Mouse (Mus musculus) hindbrain, postnatal 0 days (tissue): ENCODE measurements around the gene Klk13. TPM values are rescaled to one million over a fixed set of nuclear protein-coding genes. Genes with fewer than 3 reads are reported as not detected.
A peak's percentile ranks its signal among the peaks of the same experiment; 100 is the strongest.

Experiments
- ATAC-seq: fragments of 200-750 bp; cut with Nextera tagmentation; 2 replicates; pipeline ENCODE4 v1.8.0; 2017; ENCODE audit warnings: mild to moderate bottlenecking, moderate TSS enrichment, moderate library complexity
- DNase-seq: peaks from one replicate; pipeline ENCODE4 v3.0.0-alpha.2; 2015; ENCODE audit warnings: low spot score
- H3K27ac ChIP-seq: fragments of 300-500 bp; sonication (generic); 2 replicates; pipeline ENCODE4 v1.5.1; 2014; ENCODE audit warnings: mild to moderate bottlenecking
- H3K27me3 ChIP-seq: fragments of 300-500 bp; sonication (generic); 2 replicates; pipeline ENCODE4 v1.6.1; 2014; ENCODE audit warnings: low read length, mixed read lengths; ENCODE audit not compliant: insufficient read depth
- H3K36me3 ChIP-seq: fragments of 300-500 bp; sonication (generic); 2 replicates; pipeline ENCODE4 v1.6.1; 2014; ENCODE audit warnings: low read length, mixed read lengths; ENCODE audit not compliant: insufficient read depth
- H3K4me1 ChIP-seq: fragments of 300-500 bp; sonication (generic); 2 replicates; pipeline ENCODE4 v1.6.1; 2014; ENCODE audit warnings: antibody characterized with exemption, low read length, mixed read lengths; ENCODE audit not compliant: insufficient read depth
- H3K4me2 ChIP-seq: fragments of 300-500 bp; sonication (generic); 2 replicates; pipeline ENCODE4 v1.6.1; 2014; ENCODE audit warnings: low read depth, mild to moderate bottlenecking, low read length, moderate library complexity, mixed read lengths
- H3K4me3 ChIP-seq: fragments of 300-500 bp; sonication (generic); 2 replicates; pipeline ENCODE4 v1.5.1; 2014; ENCODE audit warnings: low read length
- H3K9ac ChIP-seq: fragments of 300-500 bp; sonication (generic); replicated peaks from 2 replicates; pipeline ENCODE4 v1.6.1; 2014; ENCODE audit warnings: mild to moderate bottlenecking, low read length, moderate library complexity, mixed read lengths
- H3K9me3 ChIP-seq: fragments of 300-500 bp; sonication (generic); 2 replicates; pipeline ENCODE4 v1.6.1; 2016; ENCODE audit warnings: low read length, mixed read lengths
- CTCF ChIP-seq: IDR thresholded peaks from 2 replicates; pipeline ENCODE4 v1.5.1; 2016; ENCODE audit warnings: antibody characterized with exemption, control low read depth, low read depth
- WGBS: fragments of 180-500 bp; shearing (Covaris S2); extraction: QIAGEN DNeasy Blood & Tissue Kit; methylation state at CpG from one replicate; pipeline ENCODE4 v1.1.7; 2014; 5-methylcytosine and 5-hydroxymethylcytosine counted together
- polyA plus RNA-seq: library from polyadenylated mRNA; unstranded; fragments of >200 nt; fragmentation: Nextera tagmentation; extraction: Ambion mirVana; gene quantifications from 2 replicates; pipeline ENCODE4 v1.2.1, GENCODE M21; 2015
- total RNA-seq: library from RNA; depleted of rRNA; stranded (reverse); fragments of >200 nt; gene quantifications from 2 replicates; pipeline ENCODE4 v1.2.3, GENCODE M21; 2014

Klk13 gene
- total and polyA plus RNA-seq, 2 experiments from 2014 or later, result 0.10 TPM; not detected in 1

GRCm38 (mm10) chr7:43710031-43710430 lies 2.3 kb upstream of the Klk13 start:
- no peaks in the 10 kb centered on the region for H3K36me3 ChIP-seq
- WGBS, result 94% methylated on average over 3 of the region's 3 CpGs
- H3K4me3 ChIP-seq, result no peak overlapping the region
- no peak for TF ChIP-seq CTCF
- no peak overlapping the region for H3K27ac ChIP-seq
- no peak for ATAC-seq
- no peaks in the 10 kb centered on the region for H3K4me1 ChIP-seq
- DNase-seq, result no peak
- no peak overlapping the region for H3K9ac ChIP-seq
- no peaks in the 10 kb centered on the region for H3K27me3 ChIP-seq
- no peaks in the 10 kb centered on the region for H3K9me3 ChIP-seq
- no peak overlapping the region for H3K4me2 ChIP-seq

GRCm38 (mm10) chr7:43712917-43713316 lies 550 bp downstream of the Klk13 start:
- WGBS, result 8% methylated on average over 9 of the region's 9 CpGs
- no peak overlapping the region for H3K4me2 ChIP-seq

GRCm38 (mm10) chr7:43713741-43714351 lies 1.5 kb downstream of the Klk13 start:
- Histone ChIP-seq H3K36me3 (no peaks in the 10 kb centered on the region), H3K4me2 (peak overlapping the region; percentile 19; the same call in 1 of the 2 replicates), H3K4me1 (no peaks in the 10 kb centered on the region), H3K27me3 (no peaks in the 10 kb centered on the region), H3K9ac (no peak overlapping the region), H3K27ac (no peak overlapping the region), H3K9me3 (no peaks in the 10 kb centered on the region), H3K4me3 (no peak overlapping the region)
- ATAC-seq (peak; percentile 18; the same call in 1 of the 2 replicates), DNase-seq (no peak)
- WGBS, result 5% methylated on average over 19 of the region's 19 CpGs
- no peak for TF ChIP-seq CTCF

More at GRCm38 (mm10) chr7:43712917-43713316, 550 bp downstream of the Klk13 start:
- DNase-seq (no peak), ATAC-seq (no peak)
- Histone ChIP-seq H3K36me3 (no peaks in the 10 kb centered on the region), H3K27ac (no peak overlapping the region), H3K9me3 (no peaks in the 10 kb centered on the region), H3K9ac (no peak overlapping the region), H3K4me3 (no peak overlapping the region), H3K4me1 (no peaks in the 10 kb centered on the region), H3K27me3 (no peaks in the 10 kb centered on the region)
- no peak for TF ChIP-seq CTCF

DNA sequence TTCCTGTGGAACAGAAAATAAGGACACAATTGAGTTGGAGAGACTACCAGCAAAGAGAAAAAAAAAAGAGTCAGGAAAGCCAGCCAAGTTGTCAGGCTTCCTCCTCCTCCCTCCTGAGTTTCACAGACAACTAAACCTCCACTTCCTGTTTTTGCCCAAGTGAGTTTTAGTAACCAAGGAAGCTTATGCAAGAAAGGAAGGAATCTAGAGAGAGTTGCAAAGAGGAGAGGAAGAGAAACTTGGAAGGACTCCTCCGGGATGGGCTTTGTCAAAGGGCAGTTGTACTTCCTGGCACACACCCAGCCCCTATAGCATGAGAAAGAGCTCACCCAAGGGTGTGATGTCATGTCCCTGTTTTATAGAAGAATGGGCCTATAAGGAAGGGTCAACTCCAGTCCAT lies 35.4 kb downstream of the Klk13 start:
- H3K9me3 ChIP-seq, result no peaks in the 10 kb centered on the region
- 37% methylated on average over 1 of the region's 1 CpGs for whole genome bisulfite sequencing
- peak; percentile 17 for DNase-seq
- no peak for TF ChIP-seq CTCF
- no peaks in the 10 kb centered on the region for H3K27me3 ChIP-seq
- ATAC-seq, result no peak
- H3K36me3 ChIP-seq, result no peaks in the 10 kb centered on the region
- no peak overlapping the region for H3K9ac ChIP-seq
- no peak overlapping the region for H3K27ac ChIP-seq
- H3K4me3 ChIP-seq, result no peak overlapping the region
- H3K4me1 ChIP-seq, result no peaks in the 10 kb centered on the region
- no peak overlapping the region for H3K4me2 ChIP-seq

GRCm38 (mm10) chr7:43752806-43753205 lies 40.4 kb downstream of the Klk13 start:
- no peak overlapping the region for H3K27ac ChIP-seq
- no peak overlapping the region for H3K4me3 ChIP-seq
- no peaks in the 10 kb centered on the region for H3K4me1 ChIP-seq
- 69% methylated on average over 2 of the region's 2 CpGs for WGBS
- no peak for DNase-seq
- TF ChIP-seq CTCF, result no peak
- H3K27me3 ChIP-seq, result no peaks in the 10 kb centered on the region
- ATAC-seq, result no peak
- H3K9me3 ChIP-seq, result no peaks in the 10 kb centered on the region
- H3K4me2 ChIP-seq, result no peak overlapping the region
- no peaks in the 10 kb centered on the region for H3K36me3 ChIP-seq
- H3K9ac ChIP-seq, result no peak overlapping the region

DNA sequence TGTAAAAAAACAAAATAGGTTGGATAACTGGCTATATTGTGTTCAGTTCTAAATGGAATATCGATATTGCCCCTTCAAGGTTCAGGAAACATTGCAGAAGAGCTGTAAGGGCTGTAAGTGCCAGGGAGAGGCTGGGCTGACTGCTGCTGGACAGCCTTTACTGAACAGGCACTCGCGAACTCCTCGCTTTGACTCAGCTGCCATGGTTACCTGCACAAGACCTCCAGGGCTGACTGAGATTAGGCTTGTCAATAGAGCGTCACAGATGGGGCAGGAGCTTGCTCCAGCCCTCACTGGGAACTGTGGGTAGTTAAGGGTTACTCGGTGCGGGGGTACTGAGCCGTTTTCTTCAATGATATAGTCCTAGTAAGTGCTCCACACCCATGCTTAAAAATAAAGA lies 54.1 kb downstream of the Klk13 start:
- 35% methylated on average over 8 of the region's 8 CpGs for WGBS
- no peak overlapping the region for H3K4me3 ChIP-seq
- no peaks in the 10 kb centered on the region for H3K27me3 ChIP-seq
- ATAC-seq (peak; percentile 51; the same call in 1 of the 2 replicates), DNase-seq (peak; percentile 11)
- no peak overlapping the region for H3K9ac ChIP-seq
- no peaks in the 10 kb centered on the region for H3K9me3 ChIP-seq
- no peak for TF ChIP-seq CTCF
- no peaks in the 10 kb centered on the region for H3K4me1 ChIP-seq
- no peaks in the 10 kb centered on the region for H3K36me3 ChIP-seq
- H3K27ac ChIP-seq, result no peak overlapping the region
- H3K4me2 ChIP-seq, result no peak overlapping the region

GRCm38 (mm10) chr7:43768597-43768996 lies 56.2 kb downstream of the Klk13 start, which contains the start of gene Klk12:
Klk12 (plus strand) TSS chr7:43768897.
- DNase-seq (no peak), ATAC-seq (no peak)
- H3K27ac ChIP-seq, result no peak within 1 kb of the TSS
- no peaks in the 10 kb centered on the region for H3K36me3 ChIP-seq
- 83% methylated on average over 4 of the region's 4 CpGs for WGBS
- no peak within 1 kb of the TSS for H3K4me2 ChIP-seq
- no peaks in the 10 kb centered on the region for H3K4me1 ChIP-seq
- TF ChIP-seq CTCF, result no peak
- no peaks in the 10 kb centered on the region for H3K27me3 ChIP-seq
- H3K9me3 ChIP-seq, result no peaks in the 10 kb centered on the region
- no peak within 1 kb of the TSS for H3K4me3 ChIP-seq
- no peak within 1 kb of the TSS for H3K9ac ChIP-seq
